Mouse (Mus musculus) megakaryocyte, embryonic 14.5 days (primary cell): ENCODE results near the gene Tysnd1.

Source experiments
- FLI1 ChIP-seq: IDR thresholded peaks from 2 replicates; pipeline ENCODE4 v1.6.1; 2012; ENCODE audit warnings: low read length, inconsistent platforms, mixed read lengths
- GATA1 ChIP-seq: IDR thresholded peaks from 3 replicates; pipeline ENCODE4 v1.6.1; 2012; ENCODE audit warnings: mixed read lengths, low read length, inconsistent platforms, borderline replicate concordance

DNA sequence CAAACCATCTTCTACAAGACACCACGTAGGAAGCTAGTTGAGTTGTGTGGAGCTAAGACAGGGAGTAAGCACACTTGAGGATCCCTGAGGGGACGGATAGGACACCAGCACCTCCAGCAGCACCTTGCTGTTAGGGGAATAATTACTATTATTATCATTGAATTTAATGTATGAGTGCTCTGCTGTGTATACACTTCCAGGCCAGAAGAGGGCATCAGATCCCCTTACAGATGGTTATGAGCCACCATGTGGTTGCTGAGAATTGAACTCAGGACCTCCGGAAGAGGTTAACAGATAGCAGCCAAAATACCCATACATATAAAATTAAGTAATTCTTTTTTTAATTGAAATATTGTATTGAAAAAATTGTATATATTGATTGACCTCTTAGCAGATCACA lies 24.6 kb upstream of the Tysnd1 start:
- TF ChIP-seq GATA1 (no peak), FLI1 (no peak)
